Mouse (Mus musculus): ENCODE measurements around the gene Tmppe. TPM values are rescaled to one million over a fixed set of nuclear protein-coding genes. Genes with fewer than 3 reads are reported as not detected.

Tmppe gene
- polyA plus RNA-seq (2021; fragmentation: Nextera tagmentation): 3.6 and 4.1 TPM in 2 replicates
- long read RNA-seq, experiment 1, transcript Tmppe-201 (2 exons, 2,921 nt): major isoform, 6 of 6 reads
- long read RNA-seq, experiment 1, partial matches to known transcripts: 0 of 6 reads
- long read RNA-seq, experiment 1, other reads (novel, unspliced or antisense): 0 of 6 reads
- long read RNA-seq, experiment 2, transcript Tmppe-201 (2 exons, 2,921 nt): major isoform, 25 of 57 reads
- long read RNA-seq, experiment 2, partial matches to known transcripts: 0 of 57 reads
- long read RNA-seq, experiment 2, other reads (novel, unspliced or antisense): 32 of 57 reads

GRCm38 (mm10) chr9:114400949-114401684 is at the start of gene Tmppe, which contains the start of gene Glb1:
TSS of gene Tmppe (plus strand) at chr9:114401105.
TSS of gene Glb1 (plus strand) at chr9:114401076.

GRCm38 (mm10) chr9:114389905-114390748 is 10.8 kb upstream of the Tmppe start, which contains the start of gene Crtap:
TSS of gene Crtap (minus strand) at chr9:114390675.

Other genes with a start within 250 kb of the Tmppe start
- gene Bcl2a1c, start 71.0 kb upstream of the Tmppe start, polyA plus RNA-seq (2021; fragmentation: Nextera tagmentation): 0.43 TPM in 1 of 2 replicates, not detected in the other
- 12.8 and 14.5 TPM in 2 replicates for gene Crtap, start 10.4 kb upstream of the Tmppe start, polyA plus RNA-seq (2021; fragmentation: Nextera tagmentation)
- gene Glb1, start within 50 bp of the Tmppe start, polyA plus RNA-seq (2021; fragmentation: Nextera tagmentation): 20.1 and 23.6 TPM in 2 replicates
- gene Ccr4, start 103.8 kb downstream of the Tmppe start, polyA plus RNA-seq (2021; fragmentation: Nextera tagmentation): not detected in 2 replicates
- gene C130032M10Rik, start 114.6 kb downstream of the Tmppe start, polyA plus RNA-seq (2021; fragmentation: Nextera tagmentation): 0.29 TPM in 1 of 2 replicates, not detected in the other
- gene Trim71, start 163.3 kb downstream of the Tmppe start, polyA plus RNA-seq (2021; fragmentation: Nextera tagmentation): 0.15 and 0.19 TPM in 2 replicates
- gene Cnot10, start 239.1 kb downstream of the Tmppe start, polyA plus RNA-seq (2021; fragmentation: Nextera tagmentation): 25.0 and 25.4 TPM in 2 replicates